Mouse (Mus musculus): ENCODE results near the gene Tnfrsf25. TPM values are rescaled to one million over a fixed set of nuclear protein-coding genes. Genes with fewer than 3 reads are reported as not detected.

Gene Tnfrsf25
- polyA plus RNA-seq, 1 experiment from 2014 or later, result 1.9 TPM

DNA sequence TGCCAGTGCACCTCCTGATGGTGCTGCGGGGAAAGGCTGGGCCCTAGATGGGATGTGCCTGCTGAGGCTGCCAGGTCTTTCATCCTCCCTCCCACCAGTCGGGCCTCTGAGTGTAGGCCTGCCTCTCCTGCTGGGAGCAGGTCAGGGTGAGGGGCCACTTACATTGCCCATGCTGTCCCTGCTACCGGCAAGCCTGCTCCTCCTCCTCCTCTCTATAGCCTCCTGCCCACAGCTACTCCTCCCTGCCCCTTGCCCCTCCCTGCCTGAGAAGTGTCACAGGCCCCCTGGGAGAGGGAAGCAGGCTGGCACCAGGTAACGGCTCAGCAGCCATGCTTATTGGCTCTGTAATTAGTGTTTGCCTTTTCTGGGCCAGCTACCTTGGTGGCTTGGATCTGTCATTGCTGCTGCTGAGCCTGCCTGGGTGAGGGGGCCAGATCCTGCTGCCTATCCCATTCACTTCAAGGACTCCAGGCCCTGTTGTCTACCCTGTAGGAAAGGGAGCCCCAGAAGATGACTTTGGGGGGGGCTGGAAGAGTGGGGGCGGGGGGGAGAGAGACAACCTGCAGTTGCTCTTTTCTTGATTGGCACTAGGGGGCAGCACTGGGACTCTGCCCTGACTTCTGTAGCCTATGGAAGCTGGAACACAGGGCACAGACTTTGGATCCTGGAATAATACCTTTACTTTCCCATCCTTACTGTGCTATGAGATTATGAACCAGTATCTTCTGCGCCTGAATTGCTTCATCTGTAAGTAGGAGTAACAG lies 20.6 kb downstream of the Tnfrsf25 start:
- Histone ChIP-seq H3K4me1 (ENCODE audit: insufficient read depth, low read length) (peaks cover 24% of the 10 kb centered on the region), H3K4me2 (replicated peaks; ENCODE audit: low read depth, low read length) (no peak overlapping the region), H3K27me3 (ENCODE audit: insufficient read depth, low read length) (peaks cover 33% of the 10 kb centered on the region), H3K9me3 (ENCODE audit: low read length) (no peaks in the 10 kb centered on the region), H3K9ac (replicated peaks; ENCODE audit: low read length) (no peak overlapping the region), H3K27ac (ENCODE audit: low read length) (no peak overlapping the region), H3K4me3 (ENCODE audit: low read length) (no peak overlapping the region), H3K36me3 (ENCODE audit: insufficient read depth, low read length) (no peaks in the 10 kb centered on the region)
- WGBS, result 32% methylated on average over 6 of the region's 6 CpGs
- no peak for ATAC-seq (ENCODE audit: low FRiP score, low TSS enrichment)

DNA sequence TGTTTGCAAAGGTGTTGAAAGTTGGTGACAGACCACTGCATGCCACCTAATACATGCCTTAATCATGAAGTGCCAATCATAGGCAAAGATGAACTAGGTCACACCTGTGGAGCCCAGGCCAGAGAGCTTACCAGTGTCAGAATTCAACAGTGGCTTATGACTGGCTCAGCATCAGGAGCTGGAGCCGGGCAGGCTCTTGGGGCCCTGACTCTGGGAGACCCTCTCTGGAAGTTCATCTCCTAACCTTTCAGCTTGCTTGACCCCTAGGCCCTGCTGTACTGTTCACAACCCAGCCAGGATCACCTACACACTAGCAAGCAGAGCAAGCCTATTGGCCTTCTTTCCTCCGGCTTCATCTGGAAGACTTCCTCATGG lies 21.1 kb downstream of the Tnfrsf25 start:
- peaks cover 28% of the 10 kb centered on the region for H3K27me3 ChIP-seq (ENCODE audit: insufficient read depth, low read length)
- no peak overlapping the region for H3K4me3 ChIP-seq (ENCODE audit: low read length)
- H3K9me3 ChIP-seq (ENCODE audit: low read length), result no peaks in the 10 kb centered on the region
- H3K27ac ChIP-seq (ENCODE audit: low read length), result no peak overlapping the region
- no peak overlapping the region for H3K4me2 ChIP-seq (replicated peaks; ENCODE audit: low read depth, low read length)
- no peaks in the 10 kb centered on the region for H3K36me3 ChIP-seq (ENCODE audit: insufficient read depth, low read length)
- no peak overlapping the region for H3K9ac ChIP-seq (replicated peaks; ENCODE audit: low read length)
- 93% methylated on average over 2 of the region's 2 CpGs for WGBS
- peaks cover 19% of the 10 kb centered on the region for H3K4me1 ChIP-seq (ENCODE audit: insufficient read depth, low read length)
- no peak for ATAC-seq (ENCODE audit: low FRiP score, low TSS enrichment)

DNA sequence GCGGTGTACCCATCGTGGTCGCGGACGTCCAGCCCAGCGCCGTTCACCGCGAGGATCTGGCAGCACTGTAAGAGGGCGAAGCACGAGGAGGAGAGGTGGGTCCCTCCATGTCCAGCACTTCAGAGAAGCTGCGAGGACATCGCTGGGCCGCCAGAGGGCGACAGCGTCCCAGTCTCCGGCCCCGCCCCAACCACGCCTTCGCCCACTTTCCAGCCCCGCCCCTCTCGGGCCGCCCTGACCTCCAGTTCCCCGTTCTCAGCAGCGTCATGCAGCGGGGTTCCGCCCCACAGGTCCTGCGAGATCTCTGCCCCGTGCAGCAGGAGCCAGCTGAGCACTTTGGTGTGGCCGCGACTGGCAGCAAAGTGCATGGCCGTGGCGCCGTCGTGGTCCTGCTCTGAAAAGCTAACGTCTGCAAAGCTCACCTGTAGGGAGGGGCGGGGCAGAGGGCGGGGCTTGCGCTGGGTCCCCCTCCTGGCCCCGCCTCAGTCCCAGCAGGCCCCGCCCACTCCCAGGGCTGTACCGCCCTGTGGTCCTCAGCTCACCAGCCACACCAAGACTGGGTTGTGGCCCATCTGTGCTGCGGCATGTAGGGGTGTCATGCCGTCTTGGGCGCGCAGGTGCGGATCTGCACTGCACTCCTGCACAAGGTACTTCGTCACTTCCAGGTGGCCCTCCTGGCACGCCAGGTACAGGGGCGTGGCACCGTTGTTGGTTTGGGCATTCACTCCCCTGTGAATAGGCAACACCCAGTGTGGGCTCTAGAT lies 22.9 kb downstream of the Tnfrsf25 start:
- ATAC-seq (ENCODE audit: low FRiP score, low TSS enrichment), result peak; percentile 82
- WGBS, result 2% methylated on average over 50 of the region's 51 CpGs

GRCm38 (mm10) chr4:152140441-152140840 lies 24.7 kb downstream of the Tnfrsf25 start:
- Histone ChIP-seq H3K9me3 (ENCODE audit: low read length) (no peaks in the 10 kb centered on the region), H3K27me3 (ENCODE audit: insufficient read depth, low read length) (0 out of 2 replicates have a peak, but pooled peaks cover 3% of the 10 kb centered on the region), H3K4me2 (replicated peaks; ENCODE audit: low read depth, low read length) (no peak overlapping the region), H3K9ac (replicated peaks; ENCODE audit: low read length) (no peak overlapping the region), H3K4me1 (ENCODE audit: insufficient read depth, low read length) (peaks cover 14% of the 10 kb centered on the region), H3K36me3 (ENCODE audit: insufficient read depth, low read length) (no peaks in the 10 kb centered on the region), H3K4me3 (ENCODE audit: low read length) (no peak overlapping the region), H3K27ac (ENCODE audit: low read length) (no peak overlapping the region)
- no peak for ATAC-seq (ENCODE audit: low FRiP score, low TSS enrichment)
- 30% methylated on average over 6 of the region's 6 CpGs for WGBS

More for the DNA sequence above, 22.9 kb downstream of the Tnfrsf25 start:
- Histone ChIP-seq H3K27me3 (ENCODE audit: insufficient read depth, low read length) (peaks cover 11% of the 10 kb centered on the region), H3K27ac (ENCODE audit: low read length) (no peak overlapping the region), H3K4me2 (replicated peaks; ENCODE audit: low read depth, low read length) (peak overlapping the region; percentile 67), H3K9ac (replicated peaks; ENCODE audit: low read length) (peak overlapping the region; percentile 49; the same call in 1 of the 2 replicates), H3K36me3 (ENCODE audit: insufficient read depth, low read length) (no peaks in the 10 kb centered on the region), H3K9me3 (ENCODE audit: low read length) (no peaks in the 10 kb centered on the region), H3K4me1 (ENCODE audit: insufficient read depth, low read length) (peaks cover 10% of the 10 kb centered on the region), H3K4me3 (ENCODE audit: low read length) (peak overlapping the region; percentile 51)

GRCm38 (mm10) chr4:152141521-152142135 lies 25.9 kb downstream of the Tnfrsf25 start:
- WGBS, result 67% methylated on average over 8 of the region's 8 CpGs
- H3K9ac ChIP-seq (replicated peaks; ENCODE audit: low read length), result no peak overlapping the region
- no peaks in the 10 kb centered on the region for H3K36me3 ChIP-seq (ENCODE audit: insufficient read depth, low read length)
- H3K9me3 ChIP-seq (ENCODE audit: low read length), result no peaks in the 10 kb centered on the region
- no peak for ATAC-seq (ENCODE audit: low FRiP score, low TSS enrichment)
- H3K27me3 ChIP-seq (ENCODE audit: insufficient read depth, low read length), result 0 out of 2 replicates have a peak, but pooled peaks cover 3% of the 10 kb centered on the region
- H3K4me1 ChIP-seq (ENCODE audit: insufficient read depth, low read length), result peaks cover 26% of the 10 kb centered on the region
- no peak overlapping the region for H3K27ac ChIP-seq (ENCODE audit: low read length)
- H3K4me2 ChIP-seq (replicated peaks; ENCODE audit: low read depth, low read length), result no peak overlapping the region
- H3K4me3 ChIP-seq (ENCODE audit: low read length), result no peak overlapping the region

DNA sequence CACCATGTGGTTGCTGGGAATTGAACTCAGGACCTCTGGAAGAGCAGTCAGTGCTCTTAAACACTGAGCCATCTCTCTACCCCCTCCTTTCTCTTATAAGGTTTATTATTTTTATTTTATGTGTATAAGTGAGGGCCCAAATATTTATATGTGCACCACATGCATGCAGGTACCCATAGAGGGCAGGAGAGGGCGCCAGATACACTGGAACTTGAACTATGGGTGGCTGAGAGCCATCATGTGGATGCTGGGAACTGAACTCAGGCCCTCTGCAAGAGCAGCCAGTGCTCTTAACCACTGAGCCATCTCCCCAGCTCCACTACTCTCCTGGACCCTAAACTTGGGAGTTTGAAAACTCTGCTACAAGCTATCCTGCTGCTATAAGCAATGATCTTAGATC lies 27.9 kb downstream of the Tnfrsf25 start:
- 56% methylated on average over 1 of the region's 1 CpGs for WGBS
- no peak overlapping the region for H3K27ac ChIP-seq (ENCODE audit: low read length)
- ATAC-seq (ENCODE audit: low FRiP score, low TSS enrichment), result no peak

GRCm38 (mm10) chr4:152145473-152145872 lies 29.7 kb downstream of the Tnfrsf25 start:
- no peaks in the 10 kb centered on the region for H3K36me3 ChIP-seq (ENCODE audit: insufficient read depth, low read length)
- H3K4me2 ChIP-seq (replicated peaks; ENCODE audit: low read depth, low read length), result no peak overlapping the region
- peaks cover 25% of the 10 kb centered on the region for H3K4me1 ChIP-seq (ENCODE audit: insufficient read depth, low read length)
- no peaks in the 10 kb centered on the region for H3K9me3 ChIP-seq (ENCODE audit: low read length)
- H3K9ac ChIP-seq (replicated peaks; ENCODE audit: low read length), result no peak overlapping the region
- H3K4me3 ChIP-seq (ENCODE audit: low read length), result no peak overlapping the region
- 29% methylated on average over 10 of the region's 10 CpGs for WGBS
- ATAC-seq (ENCODE audit: low FRiP score, low TSS enrichment), result no peak
- H3K27ac ChIP-seq (ENCODE audit: low read length), result peak overlapping the region; percentile 86
- H3K27me3 ChIP-seq (ENCODE audit: insufficient read depth, low read length), result peaks cover 10% of the 10 kb centered on the region; the same call in 1 of the 2 replicates

More for the DNA sequence above, 27.9 kb downstream of the Tnfrsf25 start:
- H3K36me3 ChIP-seq (ENCODE audit: insufficient read depth, low read length), result no peaks in the 10 kb centered on the region
- H3K9ac ChIP-seq (replicated peaks; ENCODE audit: low read length), result no peak overlapping the region
- no peaks in the 10 kb centered on the region for H3K9me3 ChIP-seq (ENCODE audit: low read length)
- H3K27me3 ChIP-seq (ENCODE audit: insufficient read depth, low read length), result 0 out of 2 replicates have a peak, but pooled peaks cover 3% of the 10 kb centered on the region
- H3K4me3 ChIP-seq (ENCODE audit: low read length), result no peak overlapping the region
- H3K4me1 ChIP-seq (ENCODE audit: insufficient read depth, low read length), result peaks cover 30% of the 10 kb centered on the region
- no peak overlapping the region for H3K4me2 ChIP-seq (replicated peaks; ENCODE audit: low read depth, low read length)

GRCm38 (mm10) chr4:152146033-152146827 lies 30.5 kb downstream of the Tnfrsf25 start:
- H3K4me3 ChIP-seq (ENCODE audit: low read length), result no peak overlapping the region
- H3K4me1 ChIP-seq (ENCODE audit: insufficient read depth, low read length), result peaks cover 25% of the 10 kb centered on the region
- H3K4me2 ChIP-seq (replicated peaks; ENCODE audit: low read depth, low read length), result no peak overlapping the region
- H3K9me3 ChIP-seq (ENCODE audit: low read length), result no peaks in the 10 kb centered on the region
- peak; percentile 90 for ATAC-seq (ENCODE audit: low FRiP score, low TSS enrichment)
- peak overlapping the region; percentile 86 for H3K27ac ChIP-seq (ENCODE audit: low read length)
- WGBS, result 20% methylated on average over 11 of the region's 11 CpGs
- H3K9ac ChIP-seq (replicated peaks; ENCODE audit: low read length), result no peak overlapping the region; the same call in 1 of the 2 replicates
- H3K36me3 ChIP-seq (ENCODE audit: insufficient read depth, low read length), result no peaks in the 10 kb centered on the region
- H3K27me3 ChIP-seq (ENCODE audit: insufficient read depth, low read length), result peaks cover 15% of the 10 kb centered on the region

DNA sequence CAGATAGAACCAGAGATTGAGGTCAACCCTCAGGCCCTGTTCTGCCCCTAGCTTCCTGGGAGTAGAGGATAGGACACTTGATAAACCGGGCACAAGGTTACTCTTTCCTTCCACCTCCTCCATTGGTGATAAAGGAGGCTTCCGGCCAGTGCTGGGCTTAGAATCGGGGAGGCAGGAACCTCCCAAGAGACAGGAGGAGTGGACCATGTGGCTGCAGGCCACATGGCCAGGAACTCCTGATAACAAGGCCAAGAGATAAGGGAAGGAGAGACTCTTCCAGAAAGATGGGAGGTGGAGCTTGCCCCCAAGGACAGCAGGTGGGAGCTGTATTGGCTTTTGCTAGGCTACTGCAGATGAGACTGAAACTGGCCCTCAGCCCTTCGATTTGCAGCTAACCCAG lies 34.8 kb downstream of the Tnfrsf25 start:
- no peak for ATAC-seq (ENCODE audit: low FRiP score, low TSS enrichment)
- H3K27me3 ChIP-seq (ENCODE audit: insufficient read depth, low read length), result peaks cover 31% of the 10 kb centered on the region
- 70% methylated on average over 4 of the region's 4 CpGs for WGBS

More for the DNA sequence above, 34.8 kb downstream of the Tnfrsf25 start:
- no peak overlapping the region for H3K4me2 ChIP-seq (replicated peaks; ENCODE audit: low read depth, low read length)
- H3K4me3 ChIP-seq (ENCODE audit: low read length), result no peak overlapping the region
- H3K9ac ChIP-seq (replicated peaks; ENCODE audit: low read length), result no peak overlapping the region
- H3K4me1 ChIP-seq (ENCODE audit: insufficient read depth, low read length), result peaks cover 28% of the 10 kb centered on the region
- no peaks in the 10 kb centered on the region for H3K9me3 ChIP-seq (ENCODE audit: low read length)
- no peaks in the 10 kb centered on the region for H3K36me3 ChIP-seq (ENCODE audit: insufficient read depth, low read length)
- no peak overlapping the region for H3K27ac ChIP-seq (ENCODE audit: low read length)

Data from kidney, embryonic 16.5 days (tissue).